9 mouse cellular contexts compared by ENCODE assay signal in genomic region chr16:62807249-62807979, GRCm38 (mm10). TPM values are rescaled to one million over a fixed set of nuclear protein-coding genes. Genes with fewer than 3 reads are reported as not detected.
DNase-seq lines count a peak whose midpoint lies in the region; ATAC-seq and TF ChIP-seq lines count a peak whose summit lies in the region.
"Had no signal": no experiment of that assay in that cellular context is flagged by ENCODE, and none has a peak within 500 bp of the region (broad histone marks: within the 10 kb centered on the region; RNA-seq: fewer than 3 reads in every experiment).

No protein-coding gene starts in this region.

- no peak overlapping the region for H3K4me3 ChIP-seq in kidney, embryonic 16.5 days (ENCODE audit: low read length)
- H3K4me3 ChIP-seq in intestine, embryonic 15.5 days (replicated peaks) = no peak overlapping the region
- H3K4me3 ChIP-seq in stomach, embryonic 15.5 days (replicated peaks) = no peak overlapping the region

- WGBS in kidney, embryonic 16.5 days = 61% methylated on average over 8 of the region's 8 CpGs
- 68% methylated on average over 8 of the region's 8 CpGs for WGBS in intestine, embryonic 15.5 days
- 53% methylated on average over 8 of the region's 8 CpGs for WGBS in stomach, embryonic 15.5 days

- no peak overlapping the region for H3K4me2 ChIP-seq in kidney, embryonic 16.5 days (replicated peaks; ENCODE audit: low read depth, low read length)
- H3K4me2 ChIP-seq in intestine, embryonic 15.5 days (replicated peaks) = 0 out of 2 replicates have a peak overlapping the region, but pooled peaks have one; percentile 3
- 0 out of 2 replicates have a peak overlapping the region, but pooled peaks have one; percentile 5 for H3K4me2 ChIP-seq in stomach, embryonic 15.5 days

- H3K9ac ChIP-seq in kidney, embryonic 16.5 days (replicated peaks; ENCODE audit: low read length) = no peak overlapping the region
- H3K9ac ChIP-seq in intestine, embryonic 15.5 days = no peak overlapping the region
- H3K9ac ChIP-seq in stomach, embryonic 15.5 days = no peak overlapping the region

- no peak overlapping the region for H3K27ac ChIP-seq in kidney, embryonic 16.5 days (ENCODE audit: low read length)
- H3K27ac ChIP-seq in intestine, embryonic 15.5 days = no peak overlapping the region; the same call in 1 of the 2 replicates
- H3K27ac ChIP-seq in stomach, embryonic 15.5 days = peak overlapping the region; percentile 44; the same call in 1 of the 2 replicates

- DNase-seq in kidney, adult 11 months = no peak
- DNase-seq in brain, embryonic 14.5 days (ENCODE audit: low read depth) = peak; percentile 17
- DNase-seq in cerebellum, postnatal 10 days = no peak
- no peak for DNase-seq in liver
- DNase-seq: layer of hippocampus, adult 9-11 months had no signal

- H3K4me1 ChIP-seq in kidney, embryonic 16.5 days (ENCODE audit: insufficient read depth, low read length) = no peaks in the 10 kb centered on the region
- H3K4me1 ChIP-seq in intestine, embryonic 15.5 days (replicated peaks) = no peaks in the 10 kb centered on the region
- H3K4me1 ChIP-seq in stomach, embryonic 15.5 days = no peaks in the 10 kb centered on the region

- H3K9me3 ChIP-seq in kidney, embryonic 16.5 days (ENCODE audit: low read length) = no peaks in the 10 kb centered on the region
- H3K9me3 ChIP-seq in intestine, embryonic 15.5 days = no peaks in the 10 kb centered on the region
- no peaks in the 10 kb centered on the region for H3K9me3 ChIP-seq in stomach, embryonic 15.5 days

- ATAC-seq in kidney, embryonic 16.5 days (ENCODE audit: low FRiP score, low TSS enrichment) = peak; percentile 86
- ATAC-seq in intestine, embryonic 15.5 days = peak; percentile 90
- ATAC-seq in stomach, embryonic 15.5 days (ENCODE audit: insufficient read depth, low FRiP score, low read depth) = peak; percentile 77; the same call in 1 of the 2 replicates

- H3K36me3 ChIP-seq in kidney, embryonic 16.5 days (ENCODE audit: insufficient read depth, low read length) = 0 out of 2 replicates have a peak, but pooled peaks cover 4% of the 10 kb centered on the region
- H3K36me3 ChIP-seq in intestine, embryonic 15.5 days = no peaks in the 10 kb centered on the region
- H3K36me3 ChIP-seq in stomach, embryonic 15.5 days = no peaks in the 10 kb centered on the region

- TF ChIP-seq CTCF in brain, embryonic 14.5 days (IDR thresholded peaks at IDR 0.05; ENCODE audit: borderline replicate concordance, extremely low read depth, insufficient read depth, insufficient read length) = no peak

- TF ChIP-seq POLR2A in brain, embryonic 14.5 days (IDR thresholded peaks at IDR 0.05; ENCODE audit: borderline replicate concordance, extremely low read depth, insufficient read depth, insufficient read length, poor library complexity, severe bottlenecking) = no peak

- no peaks in the 10 kb centered on the region for H3K27me3 ChIP-seq in kidney, embryonic 16.5 days (ENCODE audit: insufficient read depth, low read length)
- H3K27me3 ChIP-seq in intestine, embryonic 15.5 days (replicated peaks) = no peaks in the 10 kb centered on the region
- no peaks in the 10 kb centered on the region for H3K27me3 ChIP-seq in stomach, embryonic 15.5 days (replicated peaks)

RNA-seq across cellular contexts. Expression of gene Stx19, which starts 7.1 kb away (rescaled TPM):
- 0.37 and 0.48 TPM in 2 replicates for polyA plus RNA-seq in kidney, embryonic 16.5 days (2015; fragmentation: Nextera tagmentation; extraction: Ambion mirVana)
- polyA plus RNA-seq in brain, embryonic 14.5 days (2012; rRNA removed) = 0.03 TPM in 2 replicates
- polyA plus RNA-seq in intestine, embryonic 15.5 days (2015; fragmentation: Nextera tagmentation; extraction: Ambion mirVana) = 0.51 and 0.52 TPM in 2 replicates
- 4.2 and 4.5 TPM in 2 replicates for polyA plus RNA-seq in stomach, embryonic 15.5 days (2015; fragmentation: Nextera tagmentation; extraction: Ambion mirVana)
- polyA plus RNA-seq: cortical plate, adult 2 months had no signal

RNA-seq across cellular contexts. Expression of gene Nsun3, which starts 20.8 kb away (rescaled TPM):
- 9.1 and 10.9 TPM in 2 replicates for polyA plus RNA-seq in kidney, embryonic 16.5 days (2015; fragmentation: Nextera tagmentation; extraction: Ambion mirVana)
- polyA plus RNA-seq in brain, embryonic 14.5 days (2012; rRNA removed) = 9.3 and 9.7 TPM in 2 replicates
- 8.8 and 8.9 TPM in 2 replicates for polyA plus RNA-seq in intestine, embryonic 15.5 days (2015; fragmentation: Nextera tagmentation; extraction: Ambion mirVana)
- 8.9 and 10.2 TPM in 2 replicates for polyA plus RNA-seq in stomach, embryonic 15.5 days (2015; fragmentation: Nextera tagmentation; extraction: Ambion mirVana)

RNA-seq across cellular contexts. Expression of gene Arl13b, which starts 39.4 kb away (rescaled TPM):
- polyA plus RNA-seq in kidney, embryonic 16.5 days (2015; fragmentation: Nextera tagmentation; extraction: Ambion mirVana) = 19.2 and 20.8 TPM in 2 replicates
- 12.3 and 12.4 TPM in 2 replicates for polyA plus RNA-seq in brain, embryonic 14.5 days (2012; rRNA removed)
- polyA plus RNA-seq in intestine, embryonic 15.5 days (2015; fragmentation: Nextera tagmentation; extraction: Ambion mirVana) = 14.0 and 15.5 TPM in 2 replicates
- 18.0 and 20.1 TPM in 2 replicates for polyA plus RNA-seq in stomach, embryonic 15.5 days (2015; fragmentation: Nextera tagmentation; extraction: Ambion mirVana)

RNA-seq across cellular contexts. Expression of gene Pros1, which starts 46.7 kb away (rescaled TPM):
- polyA plus RNA-seq in kidney, embryonic 16.5 days (2015; fragmentation: Nextera tagmentation; extraction: Ambion mirVana) = 34.7 and 37.9 TPM in 2 replicates
- 3.9 and 6.3 TPM in 2 replicates for polyA plus RNA-seq in brain, embryonic 14.5 days (2012; rRNA removed)
- 23.5 and 28.0 TPM in 2 replicates for polyA plus RNA-seq in intestine, embryonic 15.5 days (2015; fragmentation: Nextera tagmentation; extraction: Ambion mirVana)
- 32.5 TPM in 2 replicates for polyA plus RNA-seq in stomach, embryonic 15.5 days (2015; fragmentation: Nextera tagmentation; extraction: Ambion mirVana)
